Mouse (Mus musculus) left cerebral cortex, adult 11 months (tissue): ENCODE results near the gene Mknk1.

Experiments used
- DNase-seq: peaks from one replicate; pipeline ENCODE4 v3.0.0; 2022; ENCODE audit warnings: low spot score

The Mknk1 gene

DNA sequence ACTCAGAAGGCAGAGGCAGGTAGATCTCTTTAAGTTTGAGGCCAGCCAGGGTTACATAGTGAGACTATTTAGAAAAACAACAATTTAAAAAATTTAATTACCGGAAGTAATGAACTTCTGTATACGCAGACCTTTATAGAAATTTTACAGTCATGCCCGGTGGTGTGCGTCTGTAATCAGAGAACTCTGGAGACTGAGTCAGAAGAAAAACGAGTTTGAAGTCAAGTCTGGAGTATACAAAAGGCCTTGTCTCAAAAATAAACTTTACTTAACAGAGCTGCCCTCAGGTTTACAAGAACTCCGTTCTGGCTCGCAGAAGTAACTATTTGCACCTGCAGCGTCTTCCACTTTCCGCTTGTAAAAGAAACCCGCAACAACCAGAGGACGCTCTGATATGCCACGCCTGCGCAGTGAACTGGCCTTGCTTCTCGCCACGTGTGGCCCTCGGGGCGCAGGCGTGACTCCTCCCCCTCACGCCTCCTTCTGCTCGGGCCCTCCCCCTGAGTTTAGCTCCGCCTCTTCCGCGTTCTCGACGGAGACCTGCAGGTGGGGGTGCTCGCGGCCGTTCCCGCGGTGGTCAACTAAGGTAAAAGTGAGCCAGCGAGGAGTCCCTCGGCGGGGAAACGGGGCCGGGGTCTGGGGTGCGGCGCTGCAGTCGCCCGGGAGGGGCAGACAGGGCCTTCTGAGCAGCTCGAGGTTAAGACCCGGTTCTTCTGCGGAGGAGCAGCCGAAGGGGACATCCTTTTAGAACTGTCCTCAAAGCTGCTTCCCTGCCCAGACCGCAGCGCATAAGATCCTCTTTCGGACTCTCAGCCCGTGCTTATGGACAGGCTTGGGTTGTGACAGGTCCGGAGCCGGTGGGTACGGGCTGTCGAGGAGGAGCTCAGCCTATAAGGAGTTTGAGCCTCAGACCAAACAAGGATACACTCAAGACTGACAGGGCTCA, at the start of gene Mknk1:
Mknk1 (plus strand) TSS at position 503 of the 946 bp plus-strand sequence.
- peak; percentile 89 for DNase-seq

DNA sequence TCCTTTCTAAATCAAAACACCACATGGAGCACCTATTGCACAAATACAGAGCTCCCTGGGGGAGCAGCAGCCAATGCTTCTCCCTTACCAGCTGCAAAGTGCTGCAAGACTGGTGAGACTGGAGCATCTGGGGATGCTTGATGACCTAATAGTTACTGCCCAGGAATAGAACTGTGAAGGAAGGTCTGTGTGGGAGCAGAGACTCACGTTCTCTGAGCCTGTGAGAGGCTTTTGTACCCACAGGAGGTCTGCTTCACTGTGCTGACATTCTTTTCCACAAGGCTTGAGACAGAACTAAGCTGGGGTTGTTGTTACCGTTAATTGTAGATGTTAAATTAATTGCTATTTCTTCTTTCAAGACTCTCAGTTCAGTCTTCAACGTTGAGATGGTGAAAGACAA, 48.1 kb upstream of the Mknk1 start:
- peak; percentile 25 for DNase-seq

DNA sequence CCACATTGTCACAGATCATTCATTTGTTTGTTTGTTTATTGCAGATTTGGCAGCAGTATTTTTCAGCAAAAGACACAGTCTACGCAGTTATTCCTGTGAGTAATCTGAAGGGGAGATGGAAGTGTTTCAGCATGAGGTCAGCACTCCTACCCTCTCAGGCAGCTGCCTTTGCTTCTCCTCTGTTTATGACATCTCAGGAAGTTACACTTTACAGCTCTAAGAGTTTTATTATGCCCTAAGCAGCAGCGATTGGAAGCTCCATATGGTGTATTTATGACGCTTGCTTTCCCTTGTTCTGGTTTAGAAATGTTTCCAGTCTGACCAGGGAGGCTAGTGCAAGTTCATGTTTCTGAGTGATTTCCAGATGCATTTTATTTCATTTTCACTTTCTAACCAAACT, 43.6 kb upstream of the Mknk1 start:
- no peak for DNase-seq

DNA sequence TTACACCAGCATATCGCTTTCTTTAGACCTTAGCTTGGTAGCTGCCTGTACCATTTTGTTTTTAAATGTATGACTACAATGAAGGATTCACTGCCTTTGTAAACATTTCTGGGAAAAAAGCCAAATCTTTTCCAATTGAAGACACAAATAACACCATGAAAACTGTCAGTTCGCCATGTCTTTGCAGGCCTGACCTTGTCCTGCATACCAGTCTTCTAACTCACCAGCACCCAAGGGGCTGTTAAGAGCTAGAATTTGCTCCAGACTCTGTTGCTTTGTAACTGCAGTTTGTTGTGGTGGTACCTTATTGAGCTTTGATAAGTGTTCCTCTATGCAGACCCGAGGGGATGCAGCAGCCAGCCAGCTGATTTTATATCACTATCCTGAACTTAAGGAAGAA, 39.0 kb upstream of the Mknk1 start:
- no peak for DNase-seq

DNA sequence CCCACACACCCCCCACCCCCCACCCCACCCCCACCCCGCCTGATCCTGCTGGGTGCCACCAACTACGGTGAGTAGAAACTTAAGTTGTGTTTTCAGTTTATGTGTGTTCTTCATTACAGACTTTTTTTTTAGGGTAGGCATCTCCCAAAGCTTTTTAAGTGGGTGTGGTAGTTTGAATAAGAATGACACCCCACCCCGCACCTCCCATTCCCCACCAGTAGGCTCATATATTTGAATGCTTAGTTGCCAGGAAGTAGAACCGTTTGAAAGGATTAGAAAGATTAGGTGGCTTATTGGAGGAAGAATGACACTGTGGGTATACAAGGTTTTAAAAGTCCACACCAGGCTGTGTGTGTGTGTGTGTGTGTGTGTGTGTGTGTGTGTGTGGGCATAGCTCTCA, 26.7 kb upstream of the Mknk1 start:
- no peak for DNase-seq

DNA sequence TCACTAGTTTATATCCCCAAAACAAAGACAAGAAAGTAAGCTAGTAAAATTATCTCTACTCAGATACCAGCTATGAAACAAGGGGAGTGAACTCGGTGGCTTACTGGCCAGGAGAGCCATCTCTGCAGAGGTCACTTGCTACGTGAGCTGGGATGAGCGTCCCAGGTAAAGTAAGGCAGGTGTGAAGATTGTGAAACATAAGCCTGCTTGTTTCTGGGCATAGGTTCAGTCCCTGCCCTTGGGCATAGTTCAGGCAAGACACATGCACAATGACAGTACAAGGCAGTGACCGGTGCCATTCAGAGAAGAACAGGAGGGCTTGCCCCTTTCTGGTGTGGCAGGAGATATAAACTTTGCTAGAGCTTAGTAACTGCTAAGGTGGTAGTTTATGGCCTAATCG, 23.4 kb upstream of the Mknk1 start:
- no peak for DNase-seq

DNA sequence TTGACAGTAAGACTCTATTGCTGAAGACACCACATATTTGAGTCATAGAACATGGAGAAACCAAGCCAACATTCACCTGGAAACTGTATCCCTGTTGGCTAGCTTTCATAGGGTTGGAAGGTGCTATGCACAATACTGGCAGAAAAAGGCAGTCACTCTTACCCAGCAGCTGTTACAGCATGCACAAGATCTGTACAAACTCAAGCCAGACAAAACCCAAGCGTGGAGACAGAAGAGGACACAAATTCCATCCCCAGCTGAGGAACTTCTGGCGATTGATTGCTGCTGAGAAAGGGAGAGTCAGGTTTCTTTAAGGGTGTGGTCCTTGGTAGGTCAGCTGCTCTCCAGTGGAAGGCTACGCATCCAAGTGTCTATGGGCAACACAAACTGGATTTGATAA, 18.8 kb upstream of the Mknk1 start:
- DNase-seq, result no peak

DNA sequence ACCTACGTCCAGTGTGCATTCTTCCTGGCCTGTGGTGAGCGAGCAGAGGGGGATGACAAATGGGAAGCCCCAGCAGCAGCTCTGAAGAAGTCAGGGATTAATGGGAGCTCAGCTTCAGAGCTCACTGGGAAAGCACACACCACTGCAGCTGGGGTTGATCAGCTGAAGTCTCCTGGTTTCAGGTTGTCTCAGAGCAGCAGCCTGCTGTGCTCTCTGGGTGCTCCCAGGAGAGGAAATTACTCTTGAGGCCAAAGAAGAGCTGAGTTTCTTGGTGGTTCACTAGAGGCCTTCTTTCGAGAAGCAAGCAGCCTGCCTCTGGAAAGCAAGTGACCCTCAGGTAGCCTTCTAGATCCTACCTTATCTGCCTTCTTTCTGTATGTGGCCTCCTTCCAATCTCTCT, 18.1 kb upstream of the Mknk1 start:
- no peak for DNase-seq

DNA sequence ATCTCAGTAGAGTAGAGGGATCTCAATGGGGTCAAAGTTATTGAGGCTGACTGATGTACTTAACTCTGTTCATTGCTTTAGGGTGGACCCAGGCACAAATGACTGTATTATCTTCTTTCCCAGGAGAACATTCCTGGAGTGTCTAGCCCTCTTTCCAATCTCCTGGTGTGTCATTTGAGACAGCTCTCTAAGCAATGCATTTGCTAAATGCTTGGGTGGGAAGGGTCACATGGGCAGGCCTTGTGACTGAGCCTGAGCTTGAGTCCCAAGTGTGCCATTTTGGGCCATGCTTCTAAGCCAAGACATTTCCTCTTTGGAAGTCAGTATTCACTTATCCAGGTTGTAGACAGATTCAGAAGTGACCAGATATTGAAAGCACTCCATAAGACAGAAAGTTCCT, 17.6 kb upstream of the Mknk1 start:
- no peak for DNase-seq

DNA sequence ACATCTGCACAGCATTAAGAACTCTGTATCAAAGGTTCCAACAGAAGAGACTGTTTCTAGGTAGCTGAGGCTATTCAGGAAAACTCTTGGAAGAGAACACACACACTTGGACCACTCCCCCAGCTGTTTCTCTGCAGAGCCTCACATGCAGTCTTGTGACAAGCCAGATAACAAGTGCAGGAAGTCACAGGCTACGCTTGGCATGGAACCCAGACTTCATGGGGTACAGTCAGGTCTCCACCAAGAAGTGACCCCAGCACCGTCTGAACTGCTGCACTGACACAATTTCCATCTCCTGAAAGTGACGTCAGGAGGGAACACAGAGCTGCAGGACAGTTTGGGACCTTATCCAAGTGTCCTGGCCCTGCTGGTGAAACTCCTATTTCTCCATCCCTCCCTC, 17.1 kb upstream of the Mknk1 start:
- no peak for DNase-seq

DNA sequence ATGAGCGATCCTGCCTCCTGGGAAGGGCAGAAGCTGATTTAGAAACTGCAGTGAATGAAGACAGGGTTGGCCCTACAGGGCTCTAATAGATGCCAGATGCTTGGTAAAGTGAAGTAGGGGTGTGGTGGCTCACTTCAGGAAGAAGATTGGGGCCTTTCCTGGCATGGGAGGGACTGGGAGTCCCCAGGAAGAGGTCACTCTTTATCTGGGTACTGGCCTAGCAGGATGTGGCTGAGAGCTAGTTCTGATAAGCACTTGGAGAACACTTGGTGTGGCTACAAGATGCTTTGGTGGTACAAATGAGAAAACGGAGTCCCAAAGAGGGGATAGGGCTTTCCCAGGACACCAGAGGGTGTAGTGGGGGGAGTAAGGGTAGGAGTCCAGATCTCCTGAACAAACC, 14.8 kb upstream of the Mknk1 start:
- DNase-seq, result no peak

DNA sequence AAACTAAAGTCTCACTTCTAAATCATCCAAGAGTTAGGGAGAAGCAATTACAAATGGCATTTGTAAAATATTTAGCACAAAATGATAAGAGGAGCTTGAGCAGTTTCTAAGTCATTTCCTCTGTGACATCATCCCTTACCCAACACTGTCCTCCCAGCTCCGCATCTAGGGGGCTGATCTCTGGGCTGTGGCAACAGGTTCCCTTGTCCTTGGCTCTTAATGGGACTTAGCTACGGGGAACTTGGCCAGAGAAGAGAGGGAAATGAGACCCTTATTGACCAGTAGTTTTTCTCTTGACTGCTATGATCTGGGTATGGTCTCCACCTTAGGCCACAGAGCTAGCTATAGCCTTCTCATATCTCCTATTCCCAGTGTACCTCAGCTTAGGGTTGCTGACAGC, 13.7 kb upstream of the Mknk1 start:
- DNase-seq, result no peak

DNA sequence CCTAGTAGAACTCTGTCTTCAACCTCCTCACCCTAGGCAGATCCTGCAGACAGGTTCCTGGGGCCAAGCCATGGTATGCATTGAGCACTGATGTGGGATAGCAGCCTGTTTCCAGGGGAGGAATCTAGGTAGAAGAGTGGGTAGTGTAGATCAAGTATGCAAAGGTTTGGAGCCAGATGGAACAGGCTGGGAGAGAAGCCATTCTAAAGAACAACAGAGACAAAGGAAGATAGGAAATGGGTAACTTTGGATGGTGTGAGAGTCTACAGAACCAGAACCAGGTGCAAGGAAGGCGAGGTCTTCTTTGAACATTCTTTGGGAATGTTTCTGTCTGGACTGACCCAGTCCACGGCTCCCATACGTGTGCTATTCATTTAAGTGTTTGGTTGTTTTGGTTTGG, 11.9 kb upstream of the Mknk1 start:
- DNase-seq, result no peak

DNA sequence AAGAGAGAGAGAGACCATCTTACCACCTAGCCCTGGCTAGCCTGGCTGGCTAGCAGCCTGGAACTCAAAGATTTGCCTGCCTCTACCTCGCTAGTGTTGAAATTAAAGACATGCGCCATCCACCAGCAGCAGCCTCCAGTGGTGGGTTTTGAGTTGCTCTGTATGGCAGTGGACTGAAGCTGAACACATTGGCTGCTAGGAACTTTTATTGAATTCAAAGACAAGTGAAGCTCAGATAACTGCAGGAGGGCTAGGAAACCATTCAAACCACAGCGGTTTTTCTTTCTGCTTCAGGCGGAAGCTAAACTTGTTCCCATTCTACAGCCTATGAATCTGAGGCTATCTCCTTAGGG, 11.5 kb upstream of the Mknk1 start:
- no peak for DNase-seq

DNA sequence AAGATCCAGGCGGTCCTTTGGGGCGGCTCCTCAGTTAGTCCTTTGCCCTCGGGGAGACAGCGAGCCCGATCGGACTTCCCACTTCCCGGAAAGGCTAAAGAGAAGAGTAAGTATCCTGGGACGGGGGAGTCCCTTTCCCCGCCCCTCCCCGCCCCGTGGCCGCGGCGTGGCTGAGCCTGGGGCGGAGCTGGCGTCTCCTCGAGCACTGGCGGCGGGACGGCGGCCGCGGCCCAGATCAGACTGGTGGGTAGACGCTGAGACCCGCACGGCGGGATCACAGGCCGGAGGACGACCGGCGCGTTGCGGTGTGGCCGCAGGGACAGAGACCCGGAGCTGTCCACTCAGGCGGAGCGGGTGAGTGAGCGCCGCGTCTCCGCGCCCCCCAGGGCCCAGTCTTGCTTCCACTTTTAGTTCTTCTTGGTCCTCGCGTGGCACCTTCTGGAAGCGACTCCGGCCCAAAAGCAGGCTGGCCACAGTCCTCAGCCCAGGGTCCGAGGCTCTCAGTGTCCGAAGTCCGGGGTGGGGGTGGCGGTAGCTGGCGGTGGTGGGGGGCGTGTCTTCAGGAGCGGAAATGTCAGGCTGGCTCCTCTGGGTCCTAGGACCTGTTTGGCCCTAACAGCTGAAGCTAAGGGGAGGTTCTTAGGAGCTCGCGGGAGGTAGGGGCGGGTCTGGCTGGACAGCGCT, 11.0 kb upstream of the Mknk1 start, which contains the start of gene Mob3c:
Mob3c (plus strand) TSS at position 205 of the 684 bp plus-strand sequence.
- no peak for DNase-seq

DNA sequence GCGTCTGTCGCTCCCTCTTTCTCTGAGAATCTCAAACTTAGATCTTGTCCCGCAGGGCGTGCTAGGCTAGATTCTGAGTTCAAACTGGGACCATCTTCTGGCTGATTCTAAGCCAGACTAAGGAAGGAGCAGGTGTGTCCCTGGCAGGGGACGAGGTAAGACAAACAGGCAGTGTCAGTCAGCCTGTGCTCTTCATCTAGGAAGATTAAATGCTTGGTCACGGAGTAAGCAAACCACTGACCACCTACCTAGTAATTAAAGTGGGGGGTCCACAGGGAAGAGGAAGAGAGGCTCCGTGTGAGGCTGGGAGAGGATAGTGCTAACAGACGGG, 10.5 kb upstream of the Mknk1 start:
- no peak for DNase-seq

DNA sequence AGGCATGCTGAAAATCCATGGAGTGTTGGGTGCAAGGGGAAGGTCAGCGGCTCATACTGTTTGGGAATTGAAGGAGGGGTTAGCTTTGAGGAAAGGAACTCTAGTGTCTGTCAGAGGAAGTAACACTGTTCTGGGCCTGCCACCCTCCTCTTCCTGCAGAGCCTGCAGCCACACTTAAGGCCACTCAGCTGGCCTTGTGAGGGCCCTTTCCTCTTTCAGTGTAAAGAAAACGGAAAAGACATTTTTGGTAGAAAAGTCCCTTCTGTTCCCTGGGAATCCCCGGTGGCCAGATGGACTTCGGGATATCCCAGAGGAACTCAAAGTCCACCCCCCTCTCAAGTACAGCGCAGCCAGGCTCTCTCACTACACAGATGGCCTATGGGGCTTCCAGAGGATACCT, 8.5 kb upstream of the Mknk1 start:
- no peak for DNase-seq

DNA sequence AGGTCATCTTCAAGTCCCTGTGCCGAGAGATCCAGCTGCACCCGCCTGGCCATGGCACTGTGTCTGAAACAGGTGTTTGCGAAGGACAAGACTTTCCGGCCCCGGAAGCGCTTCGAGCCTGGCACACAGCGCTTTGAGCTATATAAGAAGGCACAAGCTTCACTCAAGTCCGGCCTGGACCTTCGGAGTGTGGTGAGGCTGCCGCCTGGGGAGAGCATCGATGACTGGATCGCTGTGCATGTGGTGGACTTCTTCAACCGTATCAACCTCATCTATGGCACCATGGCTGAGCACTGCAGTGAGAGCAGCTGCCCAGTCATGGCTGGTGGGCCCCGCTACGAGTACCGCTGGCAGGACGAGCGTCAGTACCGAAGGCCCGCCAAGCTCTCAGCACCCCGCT, 7.8 kb upstream of the Mknk1 start:
- no peak for DNase-seq

DNA sequence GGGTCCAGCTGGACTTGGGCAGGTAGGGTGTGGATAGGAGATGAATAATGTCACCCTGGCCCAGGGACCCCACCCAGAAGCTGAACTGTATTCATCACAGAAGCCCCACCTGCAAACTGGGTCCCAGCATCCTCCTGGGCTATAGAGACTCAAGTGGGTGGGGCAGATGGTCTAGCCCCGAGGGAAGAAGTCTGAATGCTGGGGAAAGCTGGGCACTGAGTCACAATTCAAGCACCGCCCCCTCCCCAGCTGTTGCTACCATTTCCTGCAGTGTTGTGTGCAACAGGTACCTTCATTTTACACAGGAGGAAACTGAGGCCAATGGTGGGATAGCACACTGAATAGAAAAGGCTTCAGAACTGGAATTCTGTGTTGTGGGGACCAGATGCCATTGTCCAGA, 7.0 kb upstream of the Mknk1 start:
- DNase-seq, result no peak

DNA sequence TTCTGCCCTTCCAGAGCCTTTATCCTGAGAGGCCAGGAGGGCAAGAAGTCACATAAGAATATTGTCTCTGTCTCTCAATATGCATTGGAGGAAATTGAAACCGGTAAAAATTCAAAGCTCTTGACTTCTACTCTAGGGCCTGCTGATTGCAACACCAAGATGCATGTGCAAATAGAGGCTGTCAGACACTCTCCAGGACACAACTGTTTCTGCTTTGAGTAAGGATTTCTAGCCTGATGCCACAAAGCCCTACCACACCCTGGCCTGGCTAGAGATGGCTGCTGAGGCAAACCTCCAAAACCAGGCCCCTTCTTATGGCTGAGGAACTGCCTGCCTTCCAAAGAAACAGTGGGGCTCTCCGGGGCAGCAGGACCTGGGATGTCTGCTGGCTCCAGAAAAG, 3.4 kb upstream of the Mknk1 start:
- no peak for DNase-seq

DNA sequence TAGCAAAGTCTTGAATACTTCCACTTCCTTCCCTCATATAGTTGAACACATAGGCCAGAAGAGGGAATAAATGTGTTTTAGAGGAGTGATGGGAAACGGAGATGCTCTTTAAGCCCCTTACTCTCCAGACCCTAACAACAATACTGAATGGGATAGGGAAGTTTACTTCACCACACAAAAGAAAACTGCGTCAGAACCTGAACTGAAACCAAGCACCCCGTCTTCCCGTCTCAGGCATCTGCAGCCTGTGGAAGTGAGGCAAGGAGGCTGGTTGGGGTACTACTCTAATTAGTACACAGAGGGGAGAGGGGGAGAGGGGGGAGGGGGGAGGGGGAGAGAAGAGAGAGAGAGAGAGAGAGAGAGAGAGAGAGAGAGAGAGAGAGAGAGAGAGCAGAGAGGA, 802 bp upstream of the Mknk1 start:
- no peak for DNase-seq

DNA sequence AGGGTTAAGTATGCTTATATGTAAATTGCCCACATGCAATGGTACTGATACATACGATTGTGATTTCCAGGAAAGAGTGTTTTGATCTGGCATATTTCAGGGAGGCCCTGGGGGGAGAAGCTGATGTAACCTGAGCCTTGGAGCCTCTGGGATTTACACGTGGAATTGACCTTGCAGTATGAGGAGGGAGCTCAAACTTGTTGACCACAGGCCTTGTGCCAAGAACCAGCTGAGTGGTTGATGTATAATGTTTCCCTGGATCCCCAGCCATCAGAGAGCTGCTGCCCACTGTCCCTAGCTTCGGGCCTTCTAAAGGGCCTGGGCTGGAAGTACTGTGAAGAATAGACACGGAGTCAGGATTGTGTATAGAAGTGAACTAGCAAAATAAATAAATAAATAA, 958 bp downstream of the Mknk1 start:
- no peak for DNase-seq

DNA sequence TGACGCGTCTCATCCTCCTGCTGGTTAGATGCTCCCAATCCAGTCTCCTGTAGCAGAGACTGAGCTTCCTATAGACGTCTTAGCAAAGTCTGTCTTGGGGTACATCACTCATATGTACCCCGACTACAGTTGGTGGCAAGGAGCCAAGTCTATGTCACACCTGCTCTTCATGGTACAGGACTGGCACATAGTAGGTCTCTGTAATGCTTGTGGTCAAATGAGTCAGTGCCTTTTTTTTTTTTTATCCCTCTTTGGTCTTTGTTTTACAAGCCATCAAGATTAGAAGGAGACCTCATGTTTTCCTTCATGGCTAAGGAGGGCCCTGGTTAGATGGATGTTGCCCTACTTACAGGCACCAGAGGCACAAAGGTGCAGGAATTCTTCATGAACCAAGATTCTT, 1.8 kb downstream of the Mknk1 start:
- no peak for DNase-seq

DNA sequence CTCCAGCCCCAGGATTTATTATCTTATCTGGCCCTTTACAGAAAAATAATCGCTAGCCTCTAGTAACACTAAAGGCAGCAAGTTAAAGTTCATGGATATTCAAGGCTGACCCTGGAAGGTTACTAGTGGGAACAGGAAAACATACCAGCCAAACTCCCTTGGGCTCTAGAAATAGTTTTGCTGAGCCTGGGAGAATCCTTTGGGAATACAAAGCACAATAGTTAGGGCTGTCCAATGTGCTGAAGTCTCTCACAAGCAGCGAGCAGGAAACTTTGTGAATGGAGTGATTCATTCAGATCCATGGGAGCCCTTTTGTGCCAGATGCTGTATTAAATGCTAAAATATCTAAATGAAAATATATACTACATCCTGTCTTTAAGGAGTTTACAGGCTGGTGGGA, 7.7 kb downstream of the Mknk1 start:
- no peak for DNase-seq
